In genomic region chr3:121481564-121481963, GRCm38 (mm10) we compare ENCODE assay signal across 18 mouse cellular contexts. TPM values are rescaled to one million over a fixed set of nuclear protein-coding genes. Genes with fewer than 3 reads are reported as not detected.
DNase-seq lines count a peak whose midpoint lies in the region; ATAC-seq and TF ChIP-seq lines count a peak whose summit lies in the region.
"Had no signal": no experiment of that assay in that cellular context is flagged by ENCODE, and none has a peak within 500 bp of the region (broad histone marks: within the 10 kb centered on the region; RNA-seq: fewer than 3 reads in every experiment).

No protein-coding gene starts in this region.

- 54% methylated on average over 6 of the region's 6 CpGs for WGBS in forebrain, embryonic 16.5 days
- WGBS in forebrain, embryonic 14.5 days = 55% methylated on average over 6 of the region's 6 CpGs
- WGBS in limb, embryonic 11.5 days = 33% methylated on average over 6 of the region's 6 CpGs
- 35% methylated on average over 6 of the region's 6 CpGs for WGBS in limb, embryonic 10.5 days
- 30% methylated on average over 6 of the region's 6 CpGs for WGBS in limb, embryonic 14.5 days

- H3K27ac ChIP-seq in forebrain, embryonic 16.5 days (ENCODE audit: low read length) = peak overlapping the region; percentile 37; the same call in 1 of the 2 replicates
- no peak overlapping the region for H3K27ac ChIP-seq in forebrain, embryonic 14.5 days (ENCODE audit: low read depth, low read length)
- H3K27ac ChIP-seq in limb, embryonic 11.5 days (replicated peaks; ENCODE audit: low read depth, low read length) = no peak overlapping the region
- no peak overlapping the region for H3K27ac ChIP-seq in limb, embryonic 10.5 days
- no peak overlapping the region for H3K27ac ChIP-seq in limb, embryonic 14.5 days (replicated peaks; ENCODE audit: low read depth, low read length)
- H3K27ac ChIP-seq: heart, adult 2 months had no signal

- ATAC-seq in forebrain, embryonic 16.5 days = no peak
- no peak for ATAC-seq in forebrain, embryonic 14.5 days
- ATAC-seq in limb, embryonic 11.5 days (ENCODE audit: insufficient number of reproducible peaks, low FRiP score, low TSS enrichment, low read depth) = no peak
- peak; percentile 51 for ATAC-seq in limb, embryonic 14.5 days (ENCODE audit: low FRiP score, low read depth)

- no peaks in the 10 kb centered on the region for H3K36me3 ChIP-seq in forebrain, embryonic 16.5 days (ENCODE audit: control insufficient read depth, insufficient read depth)
- no peaks in the 10 kb centered on the region for H3K36me3 ChIP-seq in forebrain, embryonic 14.5 days (ENCODE audit: control insufficient read depth, insufficient read depth, low read length)
- no peaks in the 10 kb centered on the region for H3K36me3 ChIP-seq in limb, embryonic 11.5 days (ENCODE audit: control insufficient read depth, insufficient read depth, low read length)
- H3K36me3 ChIP-seq in limb, embryonic 10.5 days = no peaks in the 10 kb centered on the region
- H3K36me3 ChIP-seq in limb, embryonic 14.5 days (ENCODE audit: control insufficient read depth, insufficient read depth, low read length) = no peaks in the 10 kb centered on the region
- H3K36me3 ChIP-seq: midbrain, embryonic 12.5 days had no signal

- H3K9ac ChIP-seq in forebrain, embryonic 16.5 days (replicated peaks; ENCODE audit: low read depth, low read length) = no peak overlapping the region
- no peak overlapping the region for H3K9ac ChIP-seq in forebrain, embryonic 14.5 days (ENCODE audit: low read length)
- H3K9ac ChIP-seq in limb, embryonic 11.5 days (ENCODE audit: low read length) = no peak overlapping the region
- no peak overlapping the region for H3K9ac ChIP-seq in limb, embryonic 14.5 days (ENCODE audit: low read depth, low read length, severe bottlenecking)
- H3K9ac ChIP-seq: midbrain, embryonic 12.5 days had no signal

- peaks cover 24% of the 10 kb centered on the region for H3K4me1 ChIP-seq in forebrain, embryonic 16.5 days (replicated peaks; ENCODE audit: control insufficient read depth, insufficient read depth, low read length)
- H3K4me1 ChIP-seq in forebrain, embryonic 14.5 days (ENCODE audit: control insufficient read depth, insufficient read depth, low read length) = peaks cover 4% of the 10 kb centered on the region; the same call in 1 of the 2 replicates
- H3K4me1 ChIP-seq in limb, embryonic 11.5 days (ENCODE audit: control insufficient read depth, insufficient read depth, low read length) = peaks cover 5% of the 10 kb centered on the region; the same call in 1 of the 2 replicates
- peaks cover 35% of the 10 kb centered on the region for H3K4me1 ChIP-seq in limb, embryonic 10.5 days
- H3K4me1 ChIP-seq in limb, embryonic 14.5 days (ENCODE audit: control insufficient read depth, insufficient read depth, low read length) = peaks cover 11% of the 10 kb centered on the region

- intact Hi-C loops in gastrocnemius, postnatal 36 days (cut with DNase I) = no loop called here

- no peaks in the 10 kb centered on the region for H3K9me3 ChIP-seq in forebrain, embryonic 16.5 days (ENCODE audit: control insufficient read depth, low read length)
- H3K9me3 ChIP-seq in forebrain, embryonic 14.5 days (replicated peaks; ENCODE audit: control insufficient read depth, low read length) = no peaks in the 10 kb centered on the region
- no peaks in the 10 kb centered on the region for H3K9me3 ChIP-seq in limb, embryonic 11.5 days (ENCODE audit: control insufficient read depth, low read length)
- H3K9me3 ChIP-seq in limb, embryonic 10.5 days (replicated peaks) = no peaks in the 10 kb centered on the region
- no peaks in the 10 kb centered on the region for H3K9me3 ChIP-seq in limb, embryonic 14.5 days (ENCODE audit: control insufficient read depth, low read length)
- H3K9me3 ChIP-seq: midbrain, embryonic 12.5 days had no signal

- H3K27me3 ChIP-seq in forebrain, embryonic 16.5 days (replicated peaks; ENCODE audit: control insufficient read depth, insufficient read depth, low read length) = no peaks in the 10 kb centered on the region
- H3K27me3 ChIP-seq in forebrain, embryonic 14.5 days (replicated peaks; ENCODE audit: control insufficient read depth, insufficient read depth, low read length) = no peaks in the 10 kb centered on the region
- no peaks in the 10 kb centered on the region for H3K27me3 ChIP-seq in limb, embryonic 11.5 days (ENCODE audit: control insufficient read depth, insufficient read depth, low read length)
- H3K27me3 ChIP-seq in limb, embryonic 10.5 days (ENCODE audit: low read depth, poor library complexity, severe bottlenecking) = peaks cover 11% of the 10 kb centered on the region; the same call in 1 of the 2 replicates
- no peaks in the 10 kb centered on the region for H3K27me3 ChIP-seq in limb, embryonic 14.5 days (ENCODE audit: control insufficient read depth, insufficient read depth, low read length)

- H3K4me2 ChIP-seq in forebrain, embryonic 16.5 days (ENCODE audit: low read length) = no peak overlapping the region
- no peak overlapping the region for H3K4me2 ChIP-seq in forebrain, embryonic 14.5 days (ENCODE audit: low read length)
- H3K4me2 ChIP-seq in limb, embryonic 11.5 days (ENCODE audit: low read depth, severe bottlenecking) = no peak overlapping the region
- no peak overlapping the region for H3K4me2 ChIP-seq in limb, embryonic 14.5 days (replicated peaks; ENCODE audit: low read depth, low read length, severe bottlenecking)
- H3K4me2 ChIP-seq: midbrain, embryonic 12.5 days had no signal

- no peak for TF ChIP-seq POLR2A in limb, embryonic 14.5 days (IDR thresholded peaks at IDR 0.05; ENCODE audit: borderline replicate concordance, extremely low read depth, insufficient read depth, insufficient read length)

- H3K4me3 ChIP-seq in forebrain, embryonic 16.5 days (replicated peaks; ENCODE audit: low read length) = no peak overlapping the region
- H3K4me3 ChIP-seq in forebrain, embryonic 14.5 days (ENCODE audit: low read depth, low read length) = no peak overlapping the region
- no peak overlapping the region for H3K4me3 ChIP-seq in limb, embryonic 11.5 days (ENCODE audit: low read depth, low read length)
- H3K4me3 ChIP-seq in limb, embryonic 10.5 days = no peak overlapping the region
- no peak overlapping the region for H3K4me3 ChIP-seq in limb, embryonic 14.5 days (replicated peaks; ENCODE audit: low read length)
- H3K4me3 ChIP-seq: heart, adult 2 months; midbrain, embryonic 12.5 days had no signal

- DNase-seq in forebrain, embryonic 14.5 days (ENCODE audit: low spot score) = no peak
- peak; percentile 41 for DNase-seq in limb, embryonic 11.5 days (ENCODE audit: low spot score)
- DNase-seq in limb, embryonic 10.5 days (ENCODE audit: low spot score) = no peak
- peak; percentile 55 for DNase-seq in embryo, embryonic 11 days
- DNase-seq in limb, embryonic 14.5 days (ENCODE audit: low spot score) = no peak
- no peak for DNase-seq in right cerebral cortex, postnatal 36 days (ENCODE audit: low spot score in 2 of 2)
- no peak for DNase-seq in gastrocnemius, postnatal 36 days
- DNase-seq: adrenal gland, postnatal 36 days; B cell, adult 2 months; cerebellum, adult 9-10 months; heart, adult 2 months; left cerebral cortex, postnatal 4 days; lung, postnatal 36 days; right cerebral cortex, postnatal 4 days; thymus, postnatal 25 days had no signal

RNA-seq across cellular contexts. Expression of gene Slc44a3, which starts 50.6 kb away (rescaled TPM):
- 0.37 and 0.98 TPM in 2 replicates for polyA plus RNA-seq in forebrain, embryonic 16.5 days (2015; fragmentation: Nextera tagmentation; extraction: Ambion mirVana)
- polyA plus RNA-seq in forebrain, embryonic 14.5 days (2014; fragmentation: Nextera tagmentation; extraction: Ambion mirVana) = 0.42 and 0.52 TPM in 2 replicates
- polyA plus RNA-seq in limb, embryonic 11.5 days (2014; fragmentation: Nextera tagmentation; extraction: Ambion mirVana) = 0.75 and 1.3 TPM in 2 replicates
- polyA plus RNA-seq in limb, embryonic 10.5 days (2016; fragmentation: Nextera tagmentation; extraction: Ambion mirVana) = 0.23 and 0.53 TPM in 2 replicates
- polyA plus RNA-seq in limb, embryonic 14.5 days (2012; rRNA removed) = 0.82 and 0.91 TPM in 2 replicates
- polyA plus RNA-seq in limb, embryonic 14.5 days (2014; fragmentation: Nextera tagmentation; extraction: Ambion mirVana) = 1.7 and 2.3 TPM in 2 replicates
- not detected for total RNA-seq in gastrocnemius, postnatal 36 days (2021)
- total RNA-seq: heart, adult 2 months; layer of hippocampus, postnatal 14 days had no signal

RNA-seq across cellular contexts. Expression of gene Cnn3, which starts 55.3 kb away (rescaled TPM):
- polyA plus RNA-seq in forebrain, embryonic 16.5 days (2015; fragmentation: Nextera tagmentation; extraction: Ambion mirVana) = 554 and 700 TPM in 2 replicates
- 691 and 743 TPM in 2 replicates for polyA plus RNA-seq in forebrain, embryonic 14.5 days (2014; fragmentation: Nextera tagmentation; extraction: Ambion mirVana)
- polyA plus RNA-seq in limb, embryonic 11.5 days (2014; fragmentation: Nextera tagmentation; extraction: Ambion mirVana) = 840 and 843 TPM in 2 replicates
- polyA plus RNA-seq in limb, embryonic 10.5 days (2016; fragmentation: Nextera tagmentation; extraction: Ambion mirVana) = 697 and 777 TPM in 2 replicates
- polyA plus RNA-seq in limb, embryonic 14.5 days (2012; rRNA removed) = 674 and 696 TPM in 2 replicates
- 746 and 782 TPM in 2 replicates for polyA plus RNA-seq in limb, embryonic 14.5 days (2014; fragmentation: Nextera tagmentation; extraction: Ambion mirVana)
- 10 to 100 TPM; 19.5 to 22.7 TPM for total RNA-seq in gastrocnemius, postnatal 36 days (2021)

Comparison
In these comparisons a context has a peak if more than half of its experiments do, and no peak if none do; other contexts are left out.
1. DNase-seq: peak in limb, embryonic 11.5 days (single experiment) and embryo, embryonic 11 days (single experiment); none in forebrain, embryonic 14.5 days (single experiment), limb, embryonic 10.5 days (single experiment), limb, embryonic 14.5 days (single experiment), right cerebral cortex, postnatal 36 days (0 of 2) and gastrocnemius, postnatal 36 days (0 of 2).